Mouse (Mus musculus) G1E (cell line): ENCODE measurements around the gene Slc2a4. TPM values are rescaled to one million over a fixed set of nuclear protein-coding genes. Genes with fewer than 3 reads are reported as not detected.

Experiments
- ATAC-seq: 2 replicates; pipeline ENCODE4 v1.8.0; 2016; ENCODE audit warnings: mild to moderate bottlenecking; ENCODE audit not compliant: insufficient number of reproducible peaks, poor library complexity, low FRiP score, severe bottlenecking; ENCODE audit errors: extremely low read depth
- DNase-seq: peaks from one replicate; pipeline ENCODE4 v3.0.0; 2012; ENCODE audit warnings: low spot score
- H3K27me3 ChIP-seq: 2 replicates; pipeline ENCODE4 v1.6.1; 2012; ENCODE audit warnings: mild to moderate bottlenecking, low read length, inconsistent platforms; ENCODE audit not compliant: insufficient read depth
- H3K36me3 ChIP-seq: replicated peaks from 2 replicates; pipeline ENCODE3; 2012; ENCODE audit warnings: mild to moderate bottlenecking, inconsistent platforms
- H3K4me1 ChIP-seq: 2 replicates; pipeline ENCODE4 v1.6.1; 2012; ENCODE audit warnings: low read depth, low read length, inconsistent platforms, mixed read lengths; ENCODE audit not compliant: insufficient read depth
- H3K4me3 ChIP-seq: 2 replicates; pipeline ENCODE4 v1.5.1; 2012; ENCODE audit warnings: low read depth, mild to moderate bottlenecking, inconsistent platforms, low read length, moderate library complexity, mixed read lengths
- H3K9me3 ChIP-seq: replicated peaks from 2 replicates; pipeline ENCODE4 v1.6.1; 2012; ENCODE audit warnings: inconsistent platforms
- CTCF ChIP-seq: IDR thresholded peaks from 2 replicates; pipeline ENCODE4 v1.5.1; 2012; ENCODE audit warnings: low read depth, low read length, inconsistent platforms, mixed read lengths
- GATA1 ChIP-seq: IDR thresholded peaks from 2 replicates; pipeline ENCODE4 v1.6.1; 2012; ENCODE audit warnings: borderline replicate concordance, low read length, inconsistent platforms, mixed read lengths
- GATA2 ChIP-seq: IDR thresholded peaks from 2 replicates; pipeline ENCODE4 v1.6.1; 2012; ENCODE audit warnings: low read depth, low read length, inconsistent platforms, borderline replicate concordance
- POLR2AphosphoS5 ChIP-seq: IDR thresholded peaks from 2 replicates; pipeline ENCODE4 v1.6.1; 2012; ENCODE audit warnings: low read depth, low read length, inconsistent platforms; ENCODE audit not compliant: insufficient replicate concordance
- TAL1 ChIP-seq: conservative IDR thresholded peaks from 2 replicates; pipeline ENCODE4 v1.6.1; 2012; ENCODE audit warnings: low read depth, low read length, inconsistent platforms, mixed read lengths
- polyA plus RNA-seq: library from polyadenylated mRNA; stranded (reverse); fragments of >175 nt; gene quantifications from 2 replicates; pipeline ENCODE4 v1.2.3, GENCODE M21; 2012
- total RNA-seq, 2 experiments: library from RNA; stranded (forward) in 1 of 2; stranded (reverse) in 1 of 2; fragments of 200-1000 nt in 1 of 2; fragments of >200 nt in 1 of 2; fragmentation: Nextera tagmentation in 1 of 2; gene quantifications; 2 replicates each; pipeline ENCODE4 v1.2.3; 2014 to 2017

Slc2a4 gene
- total and polyA plus RNA-seq, 3 experiments, result 0.16 to 10.6 (median 0.16) TPM

- DNase-seq (no peak), ATAC-seq (no peak)
- Histone ChIP-seq H3K4me3 (peak overlapping the region; percentile 77; the same call in 1 of the 2 replicates), H3K36me3 (peaks cover 57% of the 10 kb centered on the region), H3K4me1 (peaks cover 49% of the 10 kb centered on the region), H3K9me3 (no peaks in the 10 kb centered on the region), H3K27me3 (no peaks in the 10 kb centered on the region)
- no peak for TF ChIP-seq GATA2
Observed at GRCm38 (mm10) chr11:69992932-69993331, 44.9 kb upstream of the Slc2a4 start.

GRCm38 (mm10) chr11:69992396-69992795, 44.4 kb upstream of the Slc2a4 start:
- peak overlapping the region; percentile 77 for H3K4me3 ChIP-seq
- no peaks in the 10 kb centered on the region for H3K9me3 ChIP-seq
- H3K36me3 ChIP-seq, result peaks cover 57% of the 10 kb centered on the region
- H3K4me1 ChIP-seq, result peaks cover 44% of the 10 kb centered on the region
- ATAC-seq (no peak), DNase-seq (no peak)
- no peaks in the 10 kb centered on the region for H3K27me3 ChIP-seq
- TF ChIP-seq POLR2AphosphoS5 (no peak), CTCF (no peak), TAL1 (no peak), GATA2 (no peak), GATA1 (no peak)

- Histone ChIP-seq H3K36me3 (peaks cover 62% of the 10 kb centered on the region), H3K4me1 (peaks cover 43% of the 10 kb centered on the region), H3K9me3 (no peaks in the 10 kb centered on the region), H3K27me3 (no peaks in the 10 kb centered on the region), H3K4me3 (peak overlapping the region; percentile 77)
- TF ChIP-seq GATA1, result no peak
- no peak for TF ChIP-seq TAL1
- TF ChIP-seq CTCF, result no peak
- TF ChIP-seq POLR2AphosphoS5, result no peak
- no peak for TF ChIP-seq GATA2
- ATAC-seq (no peak), DNase-seq (no peak)
Observed at GRCm38 (mm10) chr11:69991711-69992110, 43.7 kb upstream of the Slc2a4 start.

- Histone ChIP-seq H3K4me1 (peaks cover 43% of the 10 kb centered on the region), H3K27me3 (no peaks in the 10 kb centered on the region), H3K9me3 (no peaks in the 10 kb centered on the region), H3K4me3 (peak within 1 kb of the TSS; percentile 77), H3K36me3 (peaks cover 69% of the 10 kb centered on the region)
- TF ChIP-seq GATA1 (no peak), POLR2AphosphoS5 (peak; percentile 67; the same call in 1 of the 2 replicates), GATA2 (no peak)
- peak; percentile 32 for ATAC-seq
- DNase-seq, result peak; percentile 68
Observed at GRCm38 (mm10) chr11:69990850-69991691, 43.1 kb upstream of the Slc2a4 start, which contains the start of gene Gabarap. TSS of gene Gabarap (plus strand) at chr11:69991143.

DNA sequence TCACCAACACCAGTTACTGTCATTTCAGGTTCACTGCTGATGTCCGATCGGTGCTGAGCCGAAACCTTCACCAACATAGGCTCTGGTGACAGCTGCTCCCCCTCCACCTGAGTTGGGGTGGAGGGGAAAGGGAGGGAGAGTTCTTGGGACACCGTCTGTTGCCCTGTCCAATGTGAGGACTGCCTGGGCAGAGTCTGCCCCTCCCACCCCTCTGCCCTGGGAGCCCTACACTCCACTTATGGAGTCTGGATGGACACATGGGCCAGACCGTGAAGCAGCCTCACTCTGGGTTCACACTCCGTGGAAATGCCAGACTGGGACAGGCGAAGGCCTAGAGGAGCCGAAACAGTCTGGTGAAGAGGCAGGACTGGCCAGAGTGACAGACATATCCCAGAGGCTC, 42.0 kb upstream of the Slc2a4 start:
- DNase-seq, result no peak
- Histone ChIP-seq H3K9me3 (no peaks in the 10 kb centered on the region), H3K4me3 (no peak overlapping the region; the same call in 1 of the 2 replicates), H3K27me3 (no peaks in the 10 kb centered on the region), H3K36me3 (peaks cover 79% of the 10 kb centered on the region), H3K4me1 (peaks cover 43% of the 10 kb centered on the region)
- TF ChIP-seq TAL1, result no peak
- no peak for TF ChIP-seq GATA2
- TF ChIP-seq CTCF, result no peak
- no peak for TF ChIP-seq POLR2AphosphoS5
- no peak for TF ChIP-seq GATA1
- ATAC-seq, result no peak

DNA sequence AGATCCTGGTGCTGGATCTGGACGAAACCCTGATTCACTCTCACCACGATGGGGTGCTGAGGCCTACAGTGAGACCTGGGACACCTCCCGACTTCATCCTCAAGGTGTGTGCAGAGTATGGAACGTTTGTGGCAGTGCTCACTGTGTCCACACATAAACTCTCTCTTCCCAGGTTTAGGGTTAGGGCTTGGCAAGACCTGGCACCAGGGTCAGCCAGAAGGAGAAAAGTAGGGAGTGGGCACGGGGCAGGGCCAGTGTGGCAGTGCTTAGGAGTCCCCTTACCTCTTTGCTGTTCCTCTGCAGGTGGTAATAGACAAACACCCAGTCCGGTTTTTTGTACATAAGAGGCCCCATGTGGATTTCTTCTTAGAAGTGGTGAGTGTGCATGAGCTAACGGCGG, 36.4 kb upstream of the Slc2a4 start:
- H3K36me3 ChIP-seq, result peaks cover 67% of the 10 kb centered on the region
- no peaks in the 10 kb centered on the region for H3K27me3 ChIP-seq
- DNase-seq, result no peak
- no peak overlapping the region for H3K4me3 ChIP-seq
- TF ChIP-seq GATA2 (no peak), TAL1 (no peak), POLR2AphosphoS5 (no peak), CTCF (no peak), GATA1 (no peak)
- no peaks in the 10 kb centered on the region for H3K9me3 ChIP-seq
- ATAC-seq, result no peak
- H3K4me1 ChIP-seq, result peaks cover 30% of the 10 kb centered on the region
